Mouse (Mus musculus) gastrocnemius, postnatal 14 days (tissue): ENCODE measurements around the gene Gm7694. TPM values are rescaled to one million over a fixed set of nuclear protein-coding genes. Genes with fewer than 3 reads are reported as not detected.

ENCODE experiments used
- DNase-seq: peaks from one replicate; pipeline ENCODE4 v3.0.0; 2021; ENCODE audit warnings: mixed read lengths
- intact Hi-C: fragments of 180-260 bp; cut with DNase I; formaldehyde crosslinking; loops from one replicate; pipeline ENCODE4 v1.15.1; 2025; ENCODE audit warnings: low total_unique reads
- long read RNA-seq, 2 experiments: library from polyadenylated mRNA; stranded (forward); transcript quantifications; one replicate each; pipeline ENCODE4 v2.0.0; 2021
- total RNA-seq, 2 experiments: library from RNA; stranded (reverse); gene quantifications; 2 replicates each; pipeline ENCODE4 v1.2.3; 2021

Gene Gm7694
- under 1 TPM; 0.84 to 0.92 TPM for total RNA-seq
- long read RNA-seq, experiment 1, partial matches to known transcripts: 0 of 1 reads
- long read RNA-seq, experiment 1, other reads (novel, unspliced or antisense): 1 of 1 reads
- long read RNA-seq, experiment 2: 0 reads

GRCm38 (mm10) chr1:170306232-170306631, at the start of gene Gm7694:
Gm7694 (minus strand) TSS chr1:170306332.
- intact Hi-C loops: no loop called here
- no peak for DNase-seq

DNA sequence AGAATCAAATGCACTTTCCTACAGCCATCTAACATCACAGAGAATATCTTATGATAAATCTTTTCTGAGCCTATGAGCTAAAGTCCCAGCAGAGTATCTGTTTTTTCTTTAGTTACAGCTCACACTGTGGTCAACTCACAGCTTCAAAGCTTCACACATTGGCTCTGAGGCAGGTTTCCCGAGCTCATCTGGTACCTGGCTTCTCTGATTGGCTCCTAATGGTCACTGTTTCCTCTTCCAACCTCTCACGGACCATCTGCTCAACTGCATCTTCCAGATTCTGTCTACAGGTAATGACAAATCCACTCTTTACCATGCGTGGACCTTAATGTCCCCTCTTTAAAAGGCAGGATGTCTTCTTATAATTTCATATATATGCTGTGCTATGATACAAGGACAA, 47.2 kb upstream of the Gm7694 start:
- intact Hi-C loops: no loop called here
- no peak for DNase-seq

DNA sequence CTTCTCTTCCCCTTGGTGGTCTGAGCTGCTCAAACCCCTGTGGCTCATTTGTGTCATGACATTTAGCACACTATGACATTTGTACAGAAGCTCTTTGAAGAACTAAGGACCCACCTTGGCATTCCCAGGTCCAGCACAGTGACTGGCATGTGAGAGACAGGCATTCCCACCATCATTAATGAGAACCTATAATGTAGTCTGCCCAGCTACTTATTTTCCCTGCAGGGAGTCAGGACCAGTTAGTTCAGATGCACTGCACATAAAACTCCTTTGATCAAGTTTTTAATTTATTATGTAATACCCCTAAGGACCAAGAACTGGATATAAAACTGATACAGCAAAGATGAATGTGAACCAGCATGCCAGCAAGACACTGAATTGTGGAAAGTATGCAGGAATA, 44.9 kb upstream of the Gm7694 start:
- intact Hi-C loops: no loop called here
- DNase-seq: no peak

- intact Hi-C loops: no loop called here
- DNase-seq: no peak
Measured at GRCm38 (mm10) chr1:170346266-170346665, 40.1 kb upstream of the Gm7694 start.

- no peak for DNase-seq
- intact Hi-C loops: no loop called here
Measured at GRCm38 (mm10) chr1:170343906-170344305, 37.8 kb upstream of the Gm7694 start.

GRCm38 (mm10) chr1:170343081-170343480, 36.9 kb upstream of the Gm7694 start:
- intact Hi-C loops: no loop called here

DNA sequence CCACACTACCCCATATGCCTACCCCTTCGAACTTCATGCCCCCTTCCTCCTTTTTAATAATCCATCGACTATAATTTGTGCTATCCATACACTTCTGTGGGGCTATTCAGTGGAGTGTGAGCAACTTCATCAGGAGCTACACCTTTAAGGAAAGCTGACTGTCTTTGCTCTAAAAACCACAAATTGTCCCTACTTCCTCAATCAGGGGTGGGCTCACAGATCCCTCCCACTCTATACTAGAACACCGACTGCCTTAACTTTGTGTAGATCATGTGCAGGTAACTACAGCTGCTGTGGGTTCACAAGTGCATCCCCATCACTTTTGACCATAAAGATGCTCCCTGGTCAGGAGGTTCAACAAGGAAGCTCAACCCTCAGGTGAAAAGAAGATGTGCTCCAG, 33.8 kb upstream of the Gm7694 start:
- intact Hi-C loops: no loop called here
- DNase-seq: no peak

More at GRCm38 (mm10) chr1:170343081-170343480, 36.9 kb upstream of the Gm7694 start:
- no peak for DNase-seq

- intact Hi-C loops: no loop called here
Measured at GRCm38 (mm10) chr1:170332775-170333174, 26.6 kb upstream of the Gm7694 start.

DNA sequence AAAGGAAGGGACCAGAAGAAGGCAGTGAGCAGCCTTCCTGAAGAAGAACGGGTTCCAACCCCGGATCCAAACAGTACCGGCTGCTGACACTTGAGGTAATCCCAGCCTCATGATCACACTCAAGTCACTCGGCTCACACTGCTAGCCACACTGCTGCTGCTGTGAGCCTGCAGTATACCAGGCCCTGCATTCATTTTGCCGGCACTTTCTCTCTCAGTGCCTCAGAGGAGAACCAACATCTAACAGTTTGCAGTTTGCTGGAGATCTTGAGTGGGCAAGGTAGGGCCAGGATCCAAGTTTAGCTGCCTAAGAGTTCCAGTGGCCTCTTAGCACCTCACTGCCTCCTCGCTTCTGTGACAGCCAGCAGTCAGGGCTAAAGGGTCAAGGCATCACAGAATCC, 25.8 kb upstream of the Gm7694 start:
- intact Hi-C loops: no loop called here
- no peak for DNase-seq

More at GRCm38 (mm10) chr1:170332775-170333174, 26.6 kb upstream of the Gm7694 start:
- no peak for DNase-seq

DNA sequence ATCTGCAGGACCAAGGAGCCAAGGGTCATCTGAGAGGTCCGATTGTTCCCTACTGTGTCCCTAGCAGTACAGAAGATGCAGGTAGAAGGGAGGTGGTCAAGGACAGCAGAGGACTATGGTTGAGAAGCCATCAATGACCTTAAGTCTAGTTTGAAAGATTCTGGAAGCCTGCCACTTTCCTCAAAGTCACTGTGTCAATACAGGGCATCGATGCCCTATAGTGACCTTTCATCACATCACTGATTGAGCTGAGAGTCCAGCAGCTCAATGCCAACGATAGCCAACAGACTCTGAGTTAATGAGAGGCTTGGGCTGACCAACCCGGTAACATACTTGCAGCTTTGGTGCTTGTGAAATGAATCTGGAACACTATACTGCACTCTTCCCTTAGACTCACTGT, 19.1 kb upstream of the Gm7694 start:
- intact Hi-C loops: no loop called here
- no peak for DNase-seq

- DNase-seq: no peak
- intact Hi-C loops: no loop called here
Measured at GRCm38 (mm10) chr1:170324312-170324711, 18.2 kb upstream of the Gm7694 start.

DNA sequence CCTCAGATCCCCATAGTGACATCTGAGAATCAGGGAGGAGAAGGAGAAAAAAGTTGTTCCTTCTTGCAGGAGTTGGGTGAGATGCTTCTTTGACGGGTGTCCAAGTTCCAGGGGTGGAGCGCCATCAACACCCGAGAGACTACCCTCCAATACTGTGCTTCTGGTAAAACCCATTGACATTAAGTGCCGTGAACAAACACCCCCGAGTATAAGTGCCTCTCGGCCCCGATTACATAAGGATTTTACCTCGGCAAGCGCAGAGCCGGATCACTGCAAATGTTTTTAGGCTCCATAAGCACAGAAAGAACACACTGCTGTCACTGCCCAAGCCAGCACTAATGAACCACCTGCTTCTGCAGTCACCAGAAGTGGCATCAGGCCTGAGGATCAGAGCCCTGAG, 16.9 kb upstream of the Gm7694 start:
- intact Hi-C loops: no loop called here
- DNase-seq: no peak

DNA sequence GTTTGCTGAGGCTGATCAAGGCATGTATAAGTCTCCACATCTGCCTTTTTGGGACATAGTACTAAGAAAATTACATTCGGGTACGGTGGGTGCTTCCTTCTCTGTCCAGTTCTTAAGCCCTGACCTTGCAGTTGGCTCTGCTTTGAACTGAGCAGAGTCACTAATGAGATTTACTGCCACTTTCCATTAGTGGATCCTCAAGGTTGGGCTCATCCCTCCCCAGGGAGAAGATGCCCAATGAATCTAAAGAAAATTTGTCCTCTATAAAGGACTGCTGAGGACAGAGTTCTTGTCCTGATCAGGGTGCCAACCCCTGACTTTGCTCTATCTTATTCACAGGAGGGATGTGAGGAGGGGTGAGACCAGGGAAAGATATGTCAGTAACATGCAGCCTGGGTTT, 15.9 kb upstream of the Gm7694 start:
- intact Hi-C loops: no loop called here
- DNase-seq: no peak

DNA sequence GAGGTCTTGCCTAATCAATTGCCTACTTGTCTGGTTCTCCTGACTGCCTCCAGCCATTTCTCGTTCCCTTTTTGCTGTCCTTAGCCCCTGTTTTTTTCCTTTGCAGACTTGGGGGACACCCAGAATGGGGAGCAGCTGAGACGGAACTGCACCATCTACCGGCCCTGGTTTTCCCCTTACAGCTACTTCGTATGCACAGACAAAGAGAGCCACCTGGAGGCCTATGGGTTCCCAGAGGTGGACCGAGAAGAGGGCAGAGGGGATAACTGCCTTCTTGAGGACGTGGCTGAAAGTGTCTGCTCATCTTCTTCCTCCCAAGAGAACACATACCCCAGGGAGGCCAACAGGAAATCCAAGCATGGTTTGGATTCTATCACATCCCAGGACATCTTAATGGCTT, 5.3 kb upstream of the Gm7694 start:
- no peak for DNase-seq
- intact Hi-C loops: no loop called here

- no peak for DNase-seq
- intact Hi-C loops: no loop called here
Measured at GRCm38 (mm10) chr1:170308503-170308902, 2.4 kb upstream of the Gm7694 start, which contains the start of gene Spata46. Spata46 (plus strand) TSS chr1:170308803.

DNA sequence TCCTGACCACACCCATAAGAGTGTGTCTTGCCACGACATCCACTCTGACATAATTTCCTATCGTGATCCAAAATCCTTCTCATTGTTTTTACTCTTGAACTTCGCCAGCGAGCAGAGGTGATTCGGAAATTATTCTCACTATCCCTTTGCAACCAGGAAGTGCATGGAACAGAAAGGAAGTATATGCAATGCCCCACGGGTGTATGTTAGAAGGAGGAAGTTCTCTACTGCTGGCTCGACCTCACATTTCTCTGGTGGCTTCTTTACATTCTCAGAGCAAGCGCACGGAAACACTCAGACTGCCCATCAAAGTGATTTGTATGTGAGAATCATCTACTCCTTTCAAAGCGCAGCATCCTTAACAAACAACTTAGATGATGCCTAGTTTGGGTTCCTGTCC, 1.1 kb downstream of the Gm7694 start:
- no peak for DNase-seq
- intact Hi-C loops: no loop called here

GRCm38 (mm10) chr1:170303103-170303502, 3.0 kb downstream of the Gm7694 start:
- no peak for DNase-seq
- intact Hi-C loops: no loop called here

- intact Hi-C loops: no loop called here
- no peak for DNase-seq
Measured at GRCm38 (mm10) chr1:170302456-170302855, 3.7 kb downstream of the Gm7694 start.

- intact Hi-C loops: no loop called here
- DNase-seq: no peak
Measured at GRCm38 (mm10) chr1:170301686-170302085, 4.4 kb downstream of the Gm7694 start.

DNA sequence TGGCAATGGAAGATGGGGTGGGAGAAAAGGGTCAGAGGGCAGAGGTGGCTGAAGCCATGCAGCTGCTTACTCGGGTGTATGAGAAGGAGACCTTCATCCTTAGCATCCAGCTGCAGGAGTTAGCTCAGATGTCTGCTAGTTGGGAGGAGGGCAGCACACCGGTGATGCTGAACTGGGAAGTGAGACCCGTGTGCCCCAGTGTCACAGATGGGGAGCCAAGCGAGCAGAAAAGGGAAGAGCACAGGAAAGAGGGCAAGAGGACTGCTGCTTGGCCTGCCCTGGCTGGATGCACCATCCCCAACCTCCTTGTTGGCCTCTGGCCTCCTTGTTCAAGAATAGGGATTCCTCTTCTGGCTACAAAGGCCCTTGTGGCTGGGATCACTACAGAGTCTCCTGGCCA, 6.6 kb downstream of the Gm7694 start:
- intact Hi-C loops: no loop called here
- DNase-seq: no peak

DNA sequence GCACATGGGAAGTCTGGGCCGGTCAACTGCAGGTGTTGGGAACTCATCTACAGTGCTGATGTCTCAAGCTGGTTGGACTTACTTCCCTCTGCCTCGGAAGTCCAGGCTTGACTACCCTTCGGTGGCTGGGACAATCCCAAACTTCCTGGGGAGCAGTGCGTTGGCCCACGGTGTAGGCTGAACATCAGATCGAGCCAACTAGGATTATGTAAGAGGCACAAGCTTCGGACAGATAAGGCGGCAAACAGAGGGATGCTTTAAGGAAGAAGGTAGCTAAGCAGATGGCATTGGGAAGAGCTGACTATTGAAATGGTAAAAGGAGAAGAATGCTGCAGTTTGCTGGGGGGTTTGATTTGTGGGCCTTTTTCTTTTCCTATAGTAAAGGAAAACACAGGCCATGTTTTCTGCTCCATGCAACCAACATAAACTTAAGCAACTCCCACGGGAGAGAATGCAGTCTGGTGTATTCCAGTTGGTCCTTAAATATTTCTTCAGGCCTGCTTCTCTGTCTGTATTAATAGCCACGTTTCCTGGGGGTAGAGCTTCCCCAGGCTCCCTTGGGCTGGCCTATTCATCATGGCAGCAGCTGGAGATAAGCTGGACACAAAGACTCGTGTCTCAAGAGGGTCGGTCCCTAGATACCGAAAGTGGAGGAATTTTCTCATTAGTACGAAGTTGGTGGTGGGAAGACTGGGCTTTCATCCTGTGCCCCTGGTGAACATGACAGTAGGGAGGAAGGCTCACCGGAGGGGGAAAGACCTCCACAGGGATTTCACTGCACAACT, 11.2 kb downstream of the Gm7694 start:
- DNase-seq: no peak
- intact Hi-C loops: loop anchor here (5.0 kb wide), 1 partner anchor 317 kb away; no protein-coding TSS in a partner anchor
